Mouse (Mus musculus) midbrain, embryonic 14.5 days (tissue): ENCODE data around the gene P4hb. TPM values are rescaled to one million over a fixed set of nuclear protein-coding genes. Genes with fewer than 3 reads are reported as not detected.

Experiments used
- ATAC-seq: fragments of 200-750 bp; cut with Nextera tagmentation; 2 replicates; pipeline ENCODE4 v1.8.0; 2017; ENCODE audit warnings: moderate number of reproducible peaks, moderate library complexity; ENCODE audit not compliant: low FRiP score, low TSS enrichment
- DNase-seq: peaks from one replicate; pipeline ENCODE4 v3.0.0-alpha.2; 2015
- H3K27ac ChIP-seq: fragments of 300-500 bp; sonication (generic); replicated peaks from 2 replicates; pipeline ENCODE4 v1.5.1; 2014; ENCODE audit warnings: mild to moderate bottlenecking, low read depth, low read length, moderate library complexity
- H3K27me3 ChIP-seq: fragments of 300-500 bp; sonication (generic); 2 replicates; pipeline ENCODE4 v1.6.1; 2014; ENCODE audit warnings: low read length, control low read depth, mixed read lengths; ENCODE audit not compliant: control insufficient read depth, insufficient read depth
- H3K36me3 ChIP-seq: fragments of 300-500 bp; sonication (generic); 2 replicates; pipeline ENCODE4 v1.6.1; 2014; ENCODE audit warnings: low read length, control low read depth; ENCODE audit not compliant: control insufficient read depth, insufficient read depth
- H3K4me1 ChIP-seq: fragments of 300-500 bp; sonication (generic); 2 replicates; pipeline ENCODE4 v1.6.1; 2014; ENCODE audit warnings: mild to moderate bottlenecking, antibody characterized with exemption, low read length, control low read depth; ENCODE audit not compliant: control insufficient read depth, insufficient read depth
- H3K4me2 ChIP-seq: fragments of 300-500 bp; sonication (generic); 2 replicates; pipeline ENCODE4 v1.6.1; 2014; ENCODE audit warnings: mild to moderate bottlenecking, low read length, moderate library complexity
- H3K4me3 ChIP-seq: fragments of 300-500 bp; sonication (generic); replicated peaks from 2 replicates; pipeline ENCODE4 v1.5.1; 2014; ENCODE audit warnings: low read depth, low read length
- H3K9ac ChIP-seq: fragments of 300-500 bp; sonication (generic); replicated peaks from 2 replicates; pipeline ENCODE4 v1.6.1; 2014; ENCODE audit warnings: mild to moderate bottlenecking, low read length, moderate library complexity
- H3K9me3 ChIP-seq: fragments of 300-500 bp; sonication (generic); 2 replicates; pipeline ENCODE4 v1.6.1; 2016; ENCODE audit warnings: low read length, control low read depth, mixed read lengths; ENCODE audit not compliant: control insufficient read depth
- WGBS: fragments of 180-500 bp; shearing (Covaris S2); extraction: QIAGEN DNeasy Blood & Tissue Kit; methylation state at CpG from one replicate; pipeline ENCODE4 v1.1.7; 2014; 5-methylcytosine and 5-hydroxymethylcytosine counted together
- polyA plus RNA-seq: library from polyadenylated mRNA; unstranded; fragments of >200 nt; fragmentation: Nextera tagmentation; extraction: Ambion mirVana; gene quantifications from 2 replicates; pipeline ENCODE4 v1.2.1, GENCODE M21; 2014

The P4hb gene
- polyA plus RNA-seq, 1 experiment from 2014 or later, result 300 TPM

- peak overlapping the region; percentile 94 for H3K9ac ChIP-seq
- no peaks in the 10 kb centered on the region for H3K27me3 ChIP-seq
- peak overlapping the region; percentile 79 for H3K4me3 ChIP-seq
- no peaks in the 10 kb centered on the region for H3K9me3 ChIP-seq
- peak; percentile 50 for DNase-seq
- 67% methylated on average over 8 of the region's 8 CpGs for WGBS
- H3K4me1 ChIP-seq, result peaks cover 21% of the 10 kb centered on the region
- ATAC-seq, result no peak
- peaks cover 53% of the 10 kb centered on the region for H3K36me3 ChIP-seq
- H3K27ac ChIP-seq, result peak overlapping the region; percentile 97
- H3K4me2 ChIP-seq, result peak overlapping the region; percentile 91
These were observed 9.4 kb upstream of the P4hb start for GRCm38 (mm10) chr11:120582268-120582981.

GRCm38 (mm10) chr11:120581490-120582267 is 8.6 kb upstream of the P4hb start, which contains the start of gene Arhgdia:
Gene Arhgdia (minus strand): TSS chr11:120581624.
- DNase-seq (peak; percentile 96), ATAC-seq (peak; percentile 80)
- WGBS, result 5% methylated on average over 58 of the region's 75 CpGs
- Histone ChIP-seq H3K27ac (peak within 1 kb of the TSS; percentile 97), H3K9me3 (no peaks in the 10 kb centered on the region), H3K4me3 (peak within 1 kb of the TSS; percentile 79), H3K36me3 (peaks cover 45% of the 10 kb centered on the region), H3K9ac (peak within 1 kb of the TSS; percentile 94), H3K27me3 (no peaks in the 10 kb centered on the region), H3K4me1 (peaks cover 21% of the 10 kb centered on the region), H3K4me2 (peak within 1 kb of the TSS; percentile 91)

- Histone ChIP-seq H3K4me3 (peak overlapping the region; percentile 79), H3K9ac (peak overlapping the region; percentile 94), H3K4me1 (peaks cover 21% of the 10 kb centered on the region), H3K27ac (peak overlapping the region; percentile 97), H3K27me3 (no peaks in the 10 kb centered on the region), H3K36me3 (peaks cover 38% of the 10 kb centered on the region), H3K9me3 (no peaks in the 10 kb centered on the region), H3K4me2 (peak overlapping the region; percentile 91)
- peak; percentile 24; the same call in 1 of the 2 replicates for ATAC-seq
- peak; percentile 70 for DNase-seq
- under 1% methylated on average over 41 of the region's 44 CpGs for WGBS
These were observed 7.8 kb upstream of the P4hb start for GRCm38 (mm10) chr11:120580871-120581331.

GRCm38 (mm10) chr11:120580190-120580589 is 7.1 kb upstream of the P4hb start:
- DNase-seq (no peak), ATAC-seq (no peak)
- H3K9me3 ChIP-seq, result no peaks in the 10 kb centered on the region
- no peaks in the 10 kb centered on the region for H3K27me3 ChIP-seq
- peak overlapping the region; percentile 97 for H3K27ac ChIP-seq
- WGBS, result 67% methylated on average over 7 of the region's 7 CpGs
- peak overlapping the region; percentile 91 for H3K4me2 ChIP-seq
- H3K4me3 ChIP-seq, result peak overlapping the region; percentile 79
- peak overlapping the region; percentile 94 for H3K9ac ChIP-seq
- H3K4me1 ChIP-seq, result peaks cover 21% of the 10 kb centered on the region
- peaks cover 30% of the 10 kb centered on the region for H3K36me3 ChIP-seq

GRCm38 (mm10) chr11:120579316-120580107 is 6.5 kb upstream of the P4hb start:
- Histone ChIP-seq H3K9me3 (no peaks in the 10 kb centered on the region), H3K27me3 (no peaks in the 10 kb centered on the region), H3K9ac (peak overlapping the region; percentile 94), H3K36me3 (peaks cover 27% of the 10 kb centered on the region), H3K4me1 (peaks cover 21% of the 10 kb centered on the region), H3K4me2 (peak overlapping the region; percentile 91), H3K4me3 (peak overlapping the region; percentile 79), H3K27ac (peak overlapping the region; percentile 97; the same call in 1 of the 2 replicates)
- ATAC-seq (no peak), DNase-seq (peak; percentile 87)
- WGBS, result 65% methylated on average over 15 of the region's 15 CpGs

- Histone ChIP-seq H3K4me1 (peaks cover 21% of the 10 kb centered on the region), H3K27ac (no peak overlapping the region), H3K9me3 (no peaks in the 10 kb centered on the region), H3K4me3 (no peak overlapping the region), H3K4me2 (no peak overlapping the region), H3K27me3 (no peaks in the 10 kb centered on the region), H3K9ac (no peak overlapping the region), H3K36me3 (peaks cover 27% of the 10 kb centered on the region)
- 90% methylated on average over 11 of the region's 11 CpGs for WGBS
- ATAC-seq (no peak), DNase-seq (no peak)
These were observed 5.7 kb upstream of the P4hb start for GRCm38 (mm10) chr11:120578694-120579243.

GRCm38 (mm10) chr11:120578024-120578693 is 5.1 kb upstream of the P4hb start:
- no peak for ATAC-seq
- Histone ChIP-seq H3K36me3 (peaks cover 27% of the 10 kb centered on the region), H3K4me2 (no peak overlapping the region), H3K9me3 (no peaks in the 10 kb centered on the region), H3K27me3 (no peaks in the 10 kb centered on the region), H3K4me3 (no peak overlapping the region), H3K27ac (no peak overlapping the region), H3K4me1 (peaks cover 21% of the 10 kb centered on the region), H3K9ac (no peak overlapping the region)
- 88% methylated on average over 10 of the region's 10 CpGs for WGBS
- DNase-seq, result no peak
